Mouse (Mus musculus): ENCODE results near the gene Apoh. TPM values are rescaled to one million over a fixed set of nuclear protein-coding genes. Genes with fewer than 3 reads are reported as not detected.

The Apoh gene
- polyA plus RNA-seq (2021; fragmentation: Nextera tagmentation) = 0.73 and 0.79 TPM in 2 replicates
- long read RNA-seq, experiment 1, partial matches to known transcripts = 0 of 2 reads
- long read RNA-seq, experiment 1, other reads (novel, unspliced or antisense) = 2 of 2 reads
- long read RNA-seq, experiment 2, partial matches to known transcripts = 0 of 8 reads
- long read RNA-seq, experiment 2, other reads (novel, unspliced or antisense) = 8 of 8 reads

GRCm38 (mm10) chr11:108342781-108343768, at the start of gene Apoh:
Apoh (plus strand) TSS chr11:108343354.

GRCm38 (mm10) chr11:108343789-108344462, 772 bp downstream of the Apoh start, which contains the start of gene Prkca:
Prkca (minus strand) TSS chr11:108343928.

GRCm38 (mm10) chr11:108424889-108425591, 81.9 kb downstream of the Apoh start, which contains the start of gene Cep112:
Cep112 (plus strand) TSS chr11:108425192.

Other genes starting within 250 kb of the Apoh start
- gene Prkca, start 574 bp downstream of the Apoh start, polyA plus RNA-seq (2021; fragmentation: Nextera tagmentation) = 28.1 and 28.6 TPM in 2 replicates
- gene Cep112, start 81.8 kb downstream of the Apoh start, polyA plus RNA-seq (2021; fragmentation: Nextera tagmentation) = 1.5 and 2.2 TPM in 2 replicates

Measured in layer of hippocampus, adult 6 months (tissue).